Mouse (Mus musculus) C2C12 (cell line): Measurements from ENCODE around the gene Cd9.

Experiments
- CEBPB ChIP-seq: IDR thresholded peaks from one replicate; pipeline ENCODE4 v1.6.1; 2011; ENCODE audit warnings: low read depth, mild to moderate bottlenecking, control low read depth, moderate library complexity
- CTCF ChIP-seq: IDR thresholded peaks from one replicate; pipeline ENCODE4 v1.5.1; 2011; ENCODE audit not compliant: control insufficient read depth, insufficient read depth, insufficient read length
- FOSL1 ChIP-seq: IDR thresholded peaks from one replicate; pipeline ENCODE4 v1.8.0; 2011; ENCODE audit warnings: mild to moderate bottlenecking, low read length; ENCODE audit not compliant: poor library complexity, insufficient read depth, severe bottlenecking
- MAX ChIP-seq: IDR thresholded peaks from one replicate; pipeline ENCODE4 v1.6.1; 2011; ENCODE audit warnings: mild to moderate bottlenecking, control low read depth
- MYOG ChIP-seq: IDR thresholded peaks from one replicate; pipeline ENCODE4 v1.6.1; 2011; ENCODE audit not compliant: control insufficient read depth, insufficient read length; ENCODE audit errors: extremely low read depth

DNA sequence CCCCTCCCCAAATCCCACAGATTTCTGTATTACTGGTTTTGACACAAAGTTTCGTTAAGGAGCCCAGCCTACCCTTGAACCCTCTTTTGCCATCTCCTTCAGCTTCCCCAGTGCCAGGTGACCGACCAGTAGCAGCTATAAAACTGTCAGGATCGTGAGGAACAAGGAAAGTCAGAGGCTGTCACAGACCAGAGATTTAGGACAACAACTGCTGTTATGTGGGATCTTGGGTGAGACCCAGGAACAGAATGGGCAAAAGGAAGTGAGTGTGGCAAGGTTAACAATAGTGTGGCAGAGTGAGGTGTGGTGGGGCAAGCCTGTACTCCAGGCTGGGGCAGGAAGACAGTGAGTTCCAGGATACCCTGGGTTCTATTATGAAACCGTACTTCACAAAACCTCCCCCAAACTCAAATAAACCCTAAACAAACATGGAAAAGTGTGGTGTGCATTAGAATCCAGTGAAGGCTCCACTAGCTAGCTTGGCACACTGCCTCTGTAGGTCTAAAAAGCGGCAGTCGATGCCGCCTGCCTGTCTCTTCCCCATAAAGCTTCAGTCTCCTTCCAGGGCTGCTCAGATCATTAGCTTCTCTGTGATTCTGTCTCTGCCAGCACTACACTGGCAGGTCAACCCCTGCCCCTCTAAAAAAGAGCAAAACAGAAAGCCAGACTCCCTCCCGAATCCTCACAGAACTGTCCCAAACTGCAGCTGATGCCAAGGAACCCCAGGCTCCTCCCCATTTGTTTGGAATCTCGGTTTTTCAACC is 17.6 kb downstream of the Cd9 start:
- TF ChIP-seq FOSL1, result no peak
- no peak for TF ChIP-seq CTCF
- TF ChIP-seq MAX, result no peak
- no peak for TF ChIP-seq MYOG
- no peak for TF ChIP-seq CEBPB
